Mouse (Mus musculus): ENCODE measurements around the gene Rnasel. TPM values are rescaled to one million over a fixed set of nuclear protein-coding genes. Genes with fewer than 3 reads are reported as not detected.

Rnasel gene
- total and polyA plus RNA-seq, 2 experiments from 2014 or later, result 16.8 to 21.6 TPM

GRCm38 (mm10) chr1:153741551-153742316 is 7.5 kb upstream of the Rnasel start:
- Histone ChIP-seq H3K27ac (no peak overlapping the region), H3K9ac (replicated peaks; ENCODE audit: low read length) (no peak overlapping the region), H3K4me3 (ENCODE audit: low read length) (0 out of 2 replicates have a peak overlapping the region, but pooled peaks have one; percentile 4), H3K9me3 (ENCODE audit: low read length) (no peaks in the 10 kb centered on the region), H3K4me1 (ENCODE audit: insufficient read depth, low read length) (peaks cover 14% of the 10 kb centered on the region; the same call in 1 of the 2 replicates), H3K36me3 (ENCODE audit: insufficient read depth, low read length) (no peaks in the 10 kb centered on the region), H3K27me3 (ENCODE audit: insufficient read depth, low read length) (no peaks in the 10 kb centered on the region), H3K4me2 (ENCODE audit: low read depth, low read length) (peak overlapping the region; percentile 69)
- WGBS, result 52% methylated on average over 18 of the region's 18 CpGs
- no peak for TF ChIP-seq CTCF (IDR thresholded peaks at IDR 0.05; ENCODE audit: low read depth)
- ATAC-seq (no peak), DNase-seq (ENCODE audit: low spot score) (no peak)

GRCm38 (mm10) chr1:153742374-153743155 is 6.7 kb upstream of the Rnasel start:
- Histone ChIP-seq H3K4me1 (ENCODE audit: insufficient read depth, low read length) (0 out of 2 replicates have a peak, but pooled peaks cover 6% of the 10 kb centered on the region), H3K27me3 (ENCODE audit: insufficient read depth, low read length) (no peaks in the 10 kb centered on the region), H3K36me3 (ENCODE audit: insufficient read depth, low read length) (no peaks in the 10 kb centered on the region), H3K4me3 (ENCODE audit: low read length) (no peak overlapping the region), H3K4me2 (ENCODE audit: low read depth, low read length) (peak overlapping the region; percentile 69; the same call in 1 of the 2 replicates), H3K27ac (no peak overlapping the region), H3K9ac (replicated peaks; ENCODE audit: low read length) (no peak overlapping the region), H3K9me3 (ENCODE audit: low read length) (no peaks in the 10 kb centered on the region)
- TF ChIP-seq CTCF (IDR thresholded peaks at IDR 0.05; ENCODE audit: low read depth), result peak; percentile 97
- ATAC-seq (no peak), DNase-seq (ENCODE audit: low spot score) (peak; percentile 92)
- 49% methylated on average over 11 of the region's 11 CpGs for WGBS

GRCm38 (mm10) chr1:153746119-153746670 is 3.0 kb upstream of the Rnasel start:
- WGBS, result 70% methylated on average over 14 of the region's 14 CpGs
- peak; percentile 9; the same call in 1 of the 2 replicates for ATAC-seq
- DNase-seq (ENCODE audit: low spot score), result no peak

GRCm38 (mm10) chr1:153746728-153747127 is 2.5 kb upstream of the Rnasel start:
- peak; percentile 89 for TF ChIP-seq CTCF (IDR thresholded peaks at IDR 0.05; ENCODE audit: low read depth)

More at GRCm38 (mm10) chr1:153746119-153746670, 3.0 kb upstream of the Rnasel start:
- TF ChIP-seq CTCF (IDR thresholded peaks at IDR 0.05; ENCODE audit: low read depth), result no peak
- Histone ChIP-seq H3K4me1 (ENCODE audit: insufficient read depth, low read length) (0 out of 2 replicates have a peak, but pooled peaks cover 2% of the 10 kb centered on the region), H3K9me3 (ENCODE audit: low read length) (no peaks in the 10 kb centered on the region), H3K27me3 (ENCODE audit: insufficient read depth, low read length) (no peaks in the 10 kb centered on the region), H3K4me2 (ENCODE audit: low read depth, low read length) (no peak overlapping the region), H3K9ac (replicated peaks; ENCODE audit: low read length) (no peak overlapping the region), H3K27ac (no peak overlapping the region), H3K36me3 (ENCODE audit: insufficient read depth, low read length) (no peaks in the 10 kb centered on the region), H3K4me3 (ENCODE audit: low read length) (no peak overlapping the region)

GRCm38 (mm10) chr1:153747861-153748530 is 1.2 kb upstream of the Rnasel start:
- Histone ChIP-seq H3K27me3 (ENCODE audit: insufficient read depth, low read length) (no peaks in the 10 kb centered on the region), H3K9ac (replicated peaks; ENCODE audit: low read length) (no peak overlapping the region), H3K27ac (peak overlapping the region; percentile 68; the same call in 1 of the 2 replicates), H3K4me3 (ENCODE audit: low read length) (no peak overlapping the region), H3K36me3 (ENCODE audit: insufficient read depth, low read length) (no peaks in the 10 kb centered on the region), H3K4me1 (ENCODE audit: insufficient read depth, low read length) (0 out of 2 replicates have a peak, but pooled peaks cover 2% of the 10 kb centered on the region), H3K4me2 (ENCODE audit: low read depth, low read length) (0 out of 2 replicates have a peak overlapping the region, but pooled peaks have one; percentile 60), H3K9me3 (ENCODE audit: low read length) (no peaks in the 10 kb centered on the region)
- TF ChIP-seq CTCF (IDR thresholded peaks at IDR 0.05; ENCODE audit: low read depth), result no peak
- DNase-seq (ENCODE audit: low spot score) (no peak), ATAC-seq (no peak)
- 56% methylated on average over 12 of the region's 12 CpGs for WGBS

More at GRCm38 (mm10) chr1:153746728-153747127, 2.5 kb upstream of the Rnasel start:
- H3K4me2 ChIP-seq (ENCODE audit: low read depth, low read length), result no peak overlapping the region
- no peak overlapping the region for H3K27ac ChIP-seq
- no peaks in the 10 kb centered on the region for H3K27me3 ChIP-seq (ENCODE audit: insufficient read depth, low read length)
- 0 out of 2 replicates have a peak, but pooled peaks cover 2% of the 10 kb centered on the region for H3K4me1 ChIP-seq (ENCODE audit: insufficient read depth, low read length)
- no peaks in the 10 kb centered on the region for H3K9me3 ChIP-seq (ENCODE audit: low read length)
- no peak overlapping the region for H3K4me3 ChIP-seq (ENCODE audit: low read length)
- H3K36me3 ChIP-seq (ENCODE audit: insufficient read depth, low read length), result no peaks in the 10 kb centered on the region
- WGBS, result 3% methylated on average over 12 of the region's 12 CpGs
- ATAC-seq (no peak), DNase-seq (ENCODE audit: low spot score) (peak; percentile 89)
- no peak overlapping the region for H3K9ac ChIP-seq (replicated peaks; ENCODE audit: low read length)

GRCm38 (mm10) chr1:153748549-153748948 is 677 bp upstream of the Rnasel start:
- Histone ChIP-seq H3K9me3 (ENCODE audit: low read length) (no peaks in the 10 kb centered on the region), H3K4me1 (ENCODE audit: insufficient read depth, low read length) (0 out of 2 replicates have a peak, but pooled peaks cover 2% of the 10 kb centered on the region), H3K9ac (replicated peaks; ENCODE audit: low read length) (peak overlapping the region; percentile 64; the same call in 1 of the 2 replicates), H3K27me3 (ENCODE audit: insufficient read depth, low read length) (no peaks in the 10 kb centered on the region), H3K4me2 (ENCODE audit: low read depth, low read length) (peak overlapping the region; percentile 60), H3K36me3 (ENCODE audit: insufficient read depth, low read length) (no peaks in the 10 kb centered on the region), H3K4me3 (ENCODE audit: low read length) (peak overlapping the region; percentile 42), H3K27ac (peak overlapping the region; percentile 68; the same call in 1 of the 2 replicates)
- 0% methylated on average over 1 of the region's 1 CpGs for WGBS
- ATAC-seq (peak; percentile 19; the same call in 1 of the 2 replicates), DNase-seq (ENCODE audit: low spot score) (peak; percentile 72)
- TF ChIP-seq CTCF (IDR thresholded peaks at IDR 0.05; ENCODE audit: low read depth), result no peak
